Mouse (Mus musculus) heart, embryonic 11.5 days (tissue): ENCODE measurements at regions not wholly inside any gene's neighbourhood (a gene's known extent, or its start where the extent isn't known, plus 50 kb on each side); places are given as distances from the start of the nearest gene placed in this dataset.

Source experiments
- ATAC-seq: fragments of 200-750 bp; cut with Nextera tagmentation; replicated peaks from 2 replicates; pipeline ENCODE4 v1.8.0; 2017; ENCODE audit warnings: moderate library complexity; ENCODE audit not compliant: insufficient number of reproducible peaks, low FRiP score, low TSS enrichment
- H3K27ac ChIP-seq: fragments of 300-500 bp; sonication (generic); 2 replicates; pipeline ENCODE4 v1.5.1; 2014; ENCODE audit warnings: mild to moderate bottlenecking, low read depth, low read length
- H3K27me3 ChIP-seq: fragments of 300-500 bp; sonication (generic); 2 replicates; pipeline ENCODE4 v1.6.1; 2014; ENCODE audit warnings: mild to moderate bottlenecking, low read length, mixed read lengths; ENCODE audit not compliant: control insufficient read depth, insufficient read depth
- H3K36me3 ChIP-seq: fragments of 300-500 bp; sonication (generic); 2 replicates; pipeline ENCODE4 v1.6.1; 2014; ENCODE audit warnings: mild to moderate bottlenecking, low read length, moderate library complexity, mixed read lengths; ENCODE audit not compliant: control insufficient read depth, insufficient read depth
- H3K4me1 ChIP-seq: fragments of 300-500 bp; sonication (generic); 2 replicates; pipeline ENCODE4 v1.6.1; 2014; ENCODE audit warnings: low read length; ENCODE audit not compliant: control insufficient read depth, insufficient read depth
- H3K4me2 ChIP-seq: fragments of 300-500 bp; sonication (generic); 2 replicates; pipeline ENCODE4 v1.6.1; 2014; ENCODE audit warnings: mild to moderate bottlenecking, moderate library complexity
- H3K4me3 ChIP-seq: fragments of 300-500 bp; sonication (generic); 2 replicates; pipeline ENCODE4 v1.5.1; 2014; ENCODE audit warnings: low read depth, low read length
- H3K9ac ChIP-seq: fragments of 300-500 bp; sonication (generic); 2 replicates; pipeline ENCODE4 v1.6.1; 2014; ENCODE audit warnings: mild to moderate bottlenecking, low read depth, low read length, moderate library complexity
- H3K9me3 ChIP-seq: fragments of 300-500 bp; sonication (generic); replicated peaks from 2 replicates; pipeline ENCODE4 v1.6.1; 2016; ENCODE audit warnings: low read length; ENCODE audit not compliant: control insufficient read depth
- WGBS: fragments of 180-500 bp; shearing (Covaris S2); extraction: QIAGEN DNeasy Blood & Tissue Kit; methylation state at CpG from one replicate; pipeline ENCODE4 v1.1.7; 2014; ENCODE audit not compliant: insufficient replicate concordance; 5-methylcytosine and 5-hydroxymethylcytosine counted together

DNA sequence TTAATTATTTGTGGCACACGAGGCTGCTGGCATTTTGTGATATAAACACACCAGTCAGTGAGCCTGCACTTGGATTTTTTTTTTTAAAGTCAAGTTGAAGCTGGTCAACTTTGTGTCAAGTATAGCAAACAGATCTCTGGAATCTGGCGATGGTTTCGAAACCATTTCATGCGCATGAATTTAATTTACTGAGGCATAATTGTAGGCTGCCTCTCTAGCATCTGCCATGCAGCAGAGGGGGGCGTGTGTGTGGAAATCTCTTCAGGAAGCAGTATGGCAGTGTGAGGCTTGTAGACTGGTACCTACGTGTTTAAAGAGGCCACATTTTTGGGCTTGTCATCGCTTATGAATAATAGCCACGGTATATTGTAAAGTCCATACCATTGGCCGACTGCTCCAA, 177.7 kb upstream of the Slc38a2 start:
- Histone ChIP-seq H3K4me3 (no peak overlapping the region), H3K36me3 (no peaks in the 10 kb centered on the region), H3K27ac (no peak overlapping the region), H3K27me3 (no peaks in the 10 kb centered on the region), H3K9ac (no peak overlapping the region), H3K4me2 (no peak overlapping the region), H3K4me1 (no peaks in the 10 kb centered on the region), H3K9me3 (no peaks in the 10 kb centered on the region)
- no peak for ATAC-seq
- 81% methylated on average over 9 of the region's 9 CpGs for WGBS

DNA sequence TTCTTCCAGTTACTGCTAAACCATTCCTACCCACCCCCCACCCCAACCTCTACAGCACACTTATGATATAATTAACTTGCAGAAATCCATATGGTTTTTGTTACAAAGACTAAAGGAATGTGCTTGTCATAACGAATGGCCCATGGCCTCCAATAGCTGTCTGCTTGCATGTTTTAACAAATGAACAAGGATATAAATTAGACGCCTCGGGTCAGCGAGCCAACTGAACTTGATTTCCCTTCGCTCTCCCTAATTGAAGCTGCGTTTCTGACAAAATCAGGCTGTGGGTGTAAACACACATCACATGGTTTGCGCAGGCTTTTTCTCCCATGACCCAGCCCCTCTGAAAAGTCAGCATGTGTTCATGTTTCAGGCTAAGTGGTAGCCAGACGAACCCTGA, 174.6 kb upstream of the Slc38a2 start:
- no peak for ATAC-seq
- WGBS: 75% methylated on average over 8 of the region's 8 CpGs
- Histone ChIP-seq H3K36me3 (no peaks in the 10 kb centered on the region), H3K9ac (no peak overlapping the region), H3K27me3 (no peaks in the 10 kb centered on the region), H3K4me1 (no peaks in the 10 kb centered on the region), H3K27ac (no peak overlapping the region), H3K9me3 (no peaks in the 10 kb centered on the region), H3K4me2 (no peak overlapping the region), H3K4me3 (no peak overlapping the region)

DNA sequence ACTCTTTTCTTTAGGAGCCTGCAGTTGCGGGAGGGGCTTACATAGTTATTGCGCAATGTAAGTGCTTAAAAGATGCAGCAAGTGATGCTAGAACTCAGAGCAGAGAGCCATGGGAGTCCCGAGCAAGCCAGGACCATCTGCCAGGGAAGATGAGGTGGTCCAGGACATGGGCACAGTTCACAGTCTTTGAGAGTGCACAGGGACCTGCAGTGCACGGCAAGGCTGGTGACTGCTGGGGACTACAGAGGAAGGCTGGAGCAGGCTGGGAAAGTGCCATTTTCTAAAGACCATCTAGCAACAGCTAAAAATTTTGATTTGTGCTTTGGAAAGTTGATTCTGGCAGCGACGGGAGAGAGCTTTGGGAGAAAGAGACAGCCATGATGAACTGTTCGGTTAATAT, 174.0 kb upstream of the Slc38a2 start:
- Histone ChIP-seq H3K4me2 (no peak overlapping the region), H3K27ac (no peak overlapping the region)
- WGBS: 82% methylated on average over 7 of the region's 7 CpGs

DNA sequence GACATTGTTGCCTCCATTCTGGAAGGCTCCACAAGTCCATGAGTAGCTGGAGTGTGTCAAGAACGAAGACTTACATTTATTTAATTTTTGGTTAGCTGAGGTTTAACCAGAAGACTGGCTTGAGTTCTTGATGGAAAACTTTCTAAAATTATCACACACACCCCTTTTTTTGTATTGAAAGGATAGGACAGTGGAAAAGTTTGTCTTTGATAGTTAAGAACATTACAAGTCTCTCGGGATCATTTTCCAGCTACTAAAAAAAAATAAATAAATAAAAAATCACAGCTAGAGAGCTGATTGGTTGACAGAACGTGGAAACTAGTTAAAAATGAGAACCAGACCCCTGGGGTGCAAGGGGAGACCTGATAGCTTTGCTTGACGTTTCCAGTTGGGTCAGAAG, 173.6 kb upstream of the Slc38a2 start:
- no peak overlapping the region for H3K27ac ChIP-seq
- H3K9me3 ChIP-seq: no peaks in the 10 kb centered on the region
- H3K4me2 ChIP-seq: no peak overlapping the region
- no peak overlapping the region for H3K9ac ChIP-seq
- H3K4me1 ChIP-seq: no peaks in the 10 kb centered on the region
- H3K4me3 ChIP-seq: no peak overlapping the region
- H3K27me3 ChIP-seq: no peaks in the 10 kb centered on the region
- no peaks in the 10 kb centered on the region for H3K36me3 ChIP-seq
- ATAC-seq: no peak
- WGBS: 65% methylated on average over 4 of the region's 4 CpGs

More for the DNA sequence above, 174.0 kb upstream of the Slc38a2 start:
- no peaks in the 10 kb centered on the region for H3K36me3 ChIP-seq
- no peaks in the 10 kb centered on the region for H3K27me3 ChIP-seq
- no peaks in the 10 kb centered on the region for H3K4me1 ChIP-seq
- H3K4me3 ChIP-seq: no peak overlapping the region
- no peak overlapping the region for H3K9ac ChIP-seq
- H3K9me3 ChIP-seq: no peaks in the 10 kb centered on the region
- no peak for ATAC-seq

DNA sequence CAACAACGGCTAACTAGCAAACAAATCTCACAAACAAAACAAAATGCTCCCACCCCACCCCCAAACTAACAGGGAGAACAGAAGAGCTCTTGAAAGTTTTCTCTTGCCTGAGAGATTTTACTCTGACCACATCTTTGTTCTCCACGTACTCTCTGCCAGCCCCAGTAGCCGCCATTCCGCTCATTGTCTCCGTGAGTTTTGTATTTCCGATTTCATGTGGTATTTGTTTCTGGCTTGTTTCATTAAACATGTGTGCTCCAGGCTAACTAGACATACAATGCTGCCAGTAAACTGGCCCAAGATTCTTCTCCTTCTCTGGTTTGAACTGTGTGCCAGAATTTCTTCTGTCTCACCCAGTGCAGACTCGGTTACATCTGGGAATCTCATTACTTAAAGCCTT, 168.2 kb upstream of the Slc38a2 start:
- no peaks in the 10 kb centered on the region for H3K27me3 ChIP-seq
- H3K4me1 ChIP-seq: no peaks in the 10 kb centered on the region
- H3K4me3 ChIP-seq: no peak overlapping the region
- no peaks in the 10 kb centered on the region for H3K9me3 ChIP-seq
- no peak overlapping the region for H3K9ac ChIP-seq
- WGBS: 84% methylated on average over 7 of the region's 7 CpGs
- H3K36me3 ChIP-seq: no peaks in the 10 kb centered on the region
- no peak for ATAC-seq
- H3K4me2 ChIP-seq: no peak overlapping the region
- H3K27ac ChIP-seq: no peak overlapping the region

DNA sequence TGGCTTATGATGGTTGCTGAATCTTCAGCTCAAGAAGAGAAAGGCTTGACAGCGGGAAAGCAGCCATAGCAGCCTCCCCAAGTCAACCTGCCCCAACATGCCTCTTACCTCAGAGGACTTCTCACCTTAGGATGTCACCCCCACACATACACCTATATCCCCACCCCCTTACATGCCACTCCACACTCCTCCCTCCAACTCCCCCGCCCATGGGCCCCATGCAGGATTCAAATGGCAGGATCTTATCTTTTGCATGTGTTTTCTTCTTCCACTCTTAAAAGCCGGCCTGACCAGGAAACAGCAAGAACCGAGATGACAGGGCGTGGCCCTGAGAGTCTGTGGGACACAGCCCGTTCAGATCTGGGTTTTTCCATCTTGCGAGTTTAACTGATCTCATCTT, 166.4 kb upstream of the Slc38a2 start:
- Histone ChIP-seq H3K4me1 (no peaks in the 10 kb centered on the region), H3K27me3 (no peaks in the 10 kb centered on the region), H3K4me2 (no peak overlapping the region), H3K4me3 (no peak overlapping the region), H3K36me3 (no peaks in the 10 kb centered on the region), H3K9me3 (no peaks in the 10 kb centered on the region), H3K27ac (no peak overlapping the region), H3K9ac (no peak overlapping the region)
- no peak for ATAC-seq
- WGBS: 76% methylated on average over 7 of the region's 7 CpGs

DNA sequence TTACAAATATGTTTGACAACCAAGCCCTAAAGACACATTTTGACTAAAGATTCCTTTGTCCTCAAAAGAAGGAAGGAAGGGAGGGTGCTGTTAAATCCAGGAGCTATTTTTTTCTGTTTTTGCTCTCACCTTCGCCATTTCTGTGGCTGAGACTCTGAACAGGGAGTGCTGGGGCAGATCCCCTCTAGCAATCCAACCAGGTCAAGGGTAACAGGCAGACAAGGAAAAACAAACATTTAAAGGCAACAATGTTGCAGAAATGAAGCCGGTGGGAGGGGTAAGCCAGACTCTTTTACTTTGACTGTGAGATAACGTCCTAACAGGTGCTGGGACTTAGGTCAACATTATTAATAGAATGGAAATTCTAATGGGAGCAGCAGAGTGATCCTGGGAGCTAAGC, 158.2 kb upstream of the Slc38a2 start:
- H3K36me3 ChIP-seq: no peaks in the 10 kb centered on the region

DNA sequence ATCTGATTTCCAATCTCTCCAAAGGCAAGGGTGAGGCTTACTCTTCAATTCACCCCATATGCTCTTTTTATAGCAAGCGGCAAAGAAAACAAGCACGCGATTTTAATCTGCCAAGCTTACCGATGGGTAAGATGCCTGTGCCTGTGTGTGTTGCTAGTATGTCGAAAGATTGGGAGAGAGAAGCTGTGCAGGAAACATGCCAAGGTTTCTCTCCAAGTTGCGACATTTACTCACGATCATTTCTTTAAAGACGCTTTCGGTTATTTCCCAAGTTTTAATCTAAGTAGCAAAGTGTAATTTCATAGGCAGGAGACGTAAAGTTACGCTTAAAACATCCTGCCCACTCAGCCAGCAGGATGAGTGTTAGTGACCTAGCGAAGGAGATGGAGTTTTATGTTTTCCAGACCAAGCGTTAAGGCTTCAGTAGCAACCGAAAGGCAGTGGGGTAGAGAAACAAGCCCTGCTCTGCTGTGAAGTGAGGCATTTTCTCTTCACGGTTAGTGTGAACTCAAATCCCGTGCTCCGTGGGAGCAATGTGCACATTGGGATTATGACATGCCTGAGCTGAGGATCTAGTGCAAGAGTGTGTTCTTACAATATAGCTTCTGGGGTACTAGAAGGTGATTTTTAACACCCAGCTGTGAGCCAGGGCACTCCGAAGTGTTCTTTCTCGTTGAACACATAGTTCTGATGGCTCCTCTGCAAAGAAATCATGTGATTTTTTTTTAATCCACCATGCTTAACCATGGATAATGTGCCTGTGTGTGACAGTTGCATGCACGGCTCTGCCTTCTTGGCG, 152.6 kb upstream of the Slc38a2 start:
- ATAC-seq: no peak
- Histone ChIP-seq H3K27me3 (no peaks in the 10 kb centered on the region), H3K27ac (no peak overlapping the region), H3K36me3 (no peaks in the 10 kb centered on the region), H3K4me3 (no peak overlapping the region), H3K4me1 (no peaks in the 10 kb centered on the region), H3K4me2 (no peak overlapping the region), H3K9ac (no peak overlapping the region), H3K9me3 (no peaks in the 10 kb centered on the region)
- WGBS: 84% methylated on average over 21 of the region's 21 CpGs

More for the DNA sequence above, 158.2 kb upstream of the Slc38a2 start:
- Histone ChIP-seq H3K27me3 (no peaks in the 10 kb centered on the region), H3K9ac (no peak overlapping the region), H3K27ac (no peak overlapping the region), H3K4me1 (0 out of 2 replicates have a peak, but pooled peaks cover 5% of the 10 kb centered on the region), H3K4me2 (no peak overlapping the region), H3K9me3 (no peaks in the 10 kb centered on the region), H3K4me3 (no peak overlapping the region)
- no peak for ATAC-seq
- whole genome bisulfite sequencing: 46% methylated on average over 3 of the region's 3 CpGs

DNA sequence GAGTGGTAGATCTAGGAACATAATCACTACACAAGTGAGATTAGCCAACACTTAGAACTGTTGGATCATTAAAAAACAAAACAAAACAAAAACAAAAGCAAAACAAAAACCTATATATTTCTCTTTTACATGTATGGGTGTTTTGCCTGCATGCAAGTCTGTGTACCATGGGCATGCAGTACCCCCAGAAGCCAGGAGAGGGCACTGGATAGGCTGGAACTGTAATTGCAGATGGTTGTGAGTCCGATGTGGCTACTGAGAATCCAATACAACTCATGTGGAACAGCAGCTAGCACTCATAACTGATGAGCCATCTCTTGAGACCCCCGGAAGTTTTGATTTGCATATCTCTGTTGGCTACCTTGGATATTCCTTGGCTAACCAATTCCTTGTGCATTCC, 148.6 kb upstream of the Slc38a2 start:
- Histone ChIP-seq H3K4me1 (no peaks in the 10 kb centered on the region), H3K36me3 (no peaks in the 10 kb centered on the region), H3K4me2 (no peak overlapping the region), H3K27me3 (no peaks in the 10 kb centered on the region), H3K27ac (no peak overlapping the region), H3K9ac (no peak overlapping the region), H3K4me3 (no peak overlapping the region), H3K9me3 (no peaks in the 10 kb centered on the region)
- no peak for ATAC-seq
- 74% methylated on average over 2 of the region's 2 CpGs for WGBS
